Mouse (Mus musculus) erythroblast, adult 5-6 weeks (primary cell): Measurements from ENCODE around the gene Dnajc6. TPM values are rescaled to one million over a fixed set of nuclear protein-coding genes. Genes with fewer than 3 reads are reported as not detected.

Experiments used
- ATAC-seq: replicated peaks from 2 replicates; pipeline ENCODE4 v1.8.0; 2016; ENCODE audit warnings: moderate number of reproducible peaks, mild to moderate bottlenecking, moderate TSS enrichment, inconsistent platforms; ENCODE audit not compliant: poor library complexity, low FRiP score, severe bottlenecking
- total RNA-seq, 2 experiments: library from RNA; stranded (forward) in 1 of 2; stranded (reverse) in 1 of 2; fragments of 150-400 nt in 1 of 2; fragments of 200-764, 138-1000 nt in 1 of 2; gene quantifications; 2 replicates each; pipeline versions ENCODE4 v1.2.3 to v1.2.4; 2015 to 2017; ENCODE audit warnings: low replicate concordance in 2 of 2

The Dnajc6 gene
- total RNA-seq, 2 experiments from 2014 or later, result 5.1 to 6.7 TPM

- no peak for ATAC-seq
Measured at GRCm38 (mm10) chr4:101555016-101555415, 58.6 kb downstream of the Dnajc6 start.

GRCm38 (mm10) chr4:101560137-101560536 lies 63.7 kb downstream of the Dnajc6 start:
- no peak for ATAC-seq

GRCm38 (mm10) chr4:101562836-101563235 lies 66.4 kb downstream of the Dnajc6 start:
- no peak for ATAC-seq

GRCm38 (mm10) chr4:101563607-101564006 lies 67.2 kb downstream of the Dnajc6 start:
- ATAC-seq, result no peak

GRCm38 (mm10) chr4:101564746-101565417 lies 68.4 kb downstream of the Dnajc6 start:
- ATAC-seq, result no peak

GRCm38 (mm10) chr4:101569076-101569475 lies 72.6 kb downstream of the Dnajc6 start:
- ATAC-seq, result no peak

- ATAC-seq, result no peak
Measured at GRCm38 (mm10) chr4:101572142-101572541, 75.7 kb downstream of the Dnajc6 start.

- no peak for ATAC-seq
Measured at GRCm38 (mm10) chr4:101575307-101575706, 78.9 kb downstream of the Dnajc6 start.

GRCm38 (mm10) chr4:101578720-101579119 lies 82.3 kb downstream of the Dnajc6 start:
- no peak for ATAC-seq

GRCm38 (mm10) chr4:101579517-101579916 lies 83.1 kb downstream of the Dnajc6 start:
- ATAC-seq, result no peak

- ATAC-seq, result no peak
Measured at GRCm38 (mm10) chr4:101581156-101581555, 84.7 kb downstream of the Dnajc6 start.

GRCm38 (mm10) chr4:101582882-101583281 lies 86.4 kb downstream of the Dnajc6 start:
- ATAC-seq, result no peak

GRCm38 (mm10) chr4:101584524-101585454 lies 88.3 kb downstream of the Dnajc6 start:
- no peak for ATAC-seq

- no peak for ATAC-seq
Measured at GRCm38 (mm10) chr4:101585455-101586184, 89.2 kb downstream of the Dnajc6 start.

GRCm38 (mm10) chr4:101588932-101589331 lies 92.5 kb downstream of the Dnajc6 start:
- no peak for ATAC-seq

GRCm38 (mm10) chr4:101589771-101590170 lies 93.3 kb downstream of the Dnajc6 start:
- ATAC-seq, result no peak

- ATAC-seq, result no peak
Measured at GRCm38 (mm10) chr4:101591400-101591799, 95.0 kb downstream of the Dnajc6 start.

GRCm38 (mm10) chr4:101592466-101592865 lies 96.0 kb downstream of the Dnajc6 start:
- no peak for ATAC-seq

- ATAC-seq, result no peak
Measured at GRCm38 (mm10) chr4:101601758-101602157, 105.3 kb downstream of the Dnajc6 start.

GRCm38 (mm10) chr4:101603635-101604034 lies 107.2 kb downstream of the Dnajc6 start:
- no peak for ATAC-seq
